Mouse (Mus musculus): ENCODE results near the gene Gprc5a. TPM values are rescaled to one million over a fixed set of nuclear protein-coding genes. Genes with fewer than 3 reads are reported as not detected.

Gene Gprc5a
- polyA plus RNA-seq (2015; fragmentation: Nextera tagmentation; extraction: Ambion mirVana): 0.34 and 0.64 TPM in 2 replicates

- Histone ChIP-seq H3K9ac (peak within 1 kb of the TSS; percentile 25; the same call in 1 of the 2 replicates), H3K4me2 (peak within 1 kb of the TSS; percentile 70), H3K27ac (replicated peaks) (no peak within 1 kb of the TSS), H3K4me1 (replicated peaks) (peaks cover 9% of the 10 kb centered on the region), H3K4me3 (peak within 1 kb of the TSS; percentile 38), H3K27me3 (peaks cover 21% of the 10 kb centered on the region), H3K36me3 (no peaks in the 10 kb centered on the region), H3K9me3 (no peaks in the 10 kb centered on the region)
- under 1% methylated on average over 44 of the region's 44 CpGs for WGBS
- peak; percentile 66; the same call in 1 of the 2 replicates for ATAC-seq (ENCODE audit: low FRiP score, low read depth)
Measured at GRCm38 (mm10) chr6:135065236-135065957, at the start of gene Gprc5a. TSS of gene Gprc5a (plus strand) at chr6:135065651.

DNA sequence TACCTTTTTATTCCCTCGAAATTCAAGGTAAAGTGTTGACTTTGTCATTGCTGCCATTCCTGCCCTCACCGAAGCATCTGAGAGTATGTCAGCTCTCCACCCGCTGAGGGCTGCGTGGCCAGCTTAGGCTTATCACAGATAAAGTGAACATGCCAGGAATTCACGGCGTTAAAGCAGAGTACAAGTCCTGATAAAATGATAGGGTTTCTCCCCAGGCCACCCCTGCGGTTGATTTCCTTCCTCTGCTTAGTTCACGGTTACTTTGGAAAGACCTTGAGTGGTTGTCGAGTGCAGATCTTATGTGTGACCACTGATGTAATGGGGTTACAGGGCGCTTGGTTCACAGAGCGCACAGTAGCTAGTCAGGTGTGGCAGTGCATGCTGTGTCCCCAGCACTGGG is 48.2 kb upstream of the Gprc5a start:
- H3K4me1 ChIP-seq (replicated peaks): peaks cover 5% of the 10 kb centered on the region
- no peak overlapping the region for H3K4me2 ChIP-seq
- 98% methylated on average over 11 of the region's 11 CpGs for WGBS
- H3K27me3 ChIP-seq: no peaks in the 10 kb centered on the region
- no peak overlapping the region for H3K27ac ChIP-seq (replicated peaks)
- no peak overlapping the region for H3K4me3 ChIP-seq
- no peaks in the 10 kb centered on the region for H3K9me3 ChIP-seq
- no peak overlapping the region for H3K9ac ChIP-seq
- ATAC-seq (ENCODE audit: low FRiP score, low read depth): no peak
- H3K36me3 ChIP-seq: peaks cover 81% of the 10 kb centered on the region

DNA sequence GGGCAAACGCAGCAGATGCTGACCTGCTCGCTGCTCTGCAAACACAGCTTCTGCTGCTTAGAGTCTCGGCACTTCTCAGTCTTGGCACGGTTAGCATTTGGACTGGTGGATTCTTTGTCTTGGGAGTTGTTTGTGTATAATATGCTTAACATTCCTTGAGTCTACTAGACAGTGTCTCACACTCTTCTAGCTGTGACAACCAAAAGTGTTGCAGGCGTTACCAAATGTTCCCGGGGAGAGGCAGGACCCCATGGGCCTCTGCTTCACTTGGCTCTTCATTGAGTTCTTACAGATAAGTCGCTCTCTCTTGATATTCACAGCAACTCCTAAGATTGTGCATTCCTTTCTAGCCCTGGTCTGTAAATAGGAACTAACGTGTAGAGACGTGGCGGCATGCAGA is 45.9 kb upstream of the Gprc5a start:
- ATAC-seq (ENCODE audit: low FRiP score, low read depth): no peak
- H3K4me1 ChIP-seq (replicated peaks): no peaks in the 10 kb centered on the region
- WGBS: 87% methylated on average over 10 of the region's 10 CpGs
- H3K27me3 ChIP-seq: no peaks in the 10 kb centered on the region
- no peaks in the 10 kb centered on the region for H3K9me3 ChIP-seq
- H3K27ac ChIP-seq (replicated peaks): no peak overlapping the region
- H3K4me2 ChIP-seq: no peak overlapping the region
- no peak overlapping the region for H3K4me3 ChIP-seq
- H3K36me3 ChIP-seq: peaks cover 93% of the 10 kb centered on the region
- H3K9ac ChIP-seq: no peak overlapping the region

DNA sequence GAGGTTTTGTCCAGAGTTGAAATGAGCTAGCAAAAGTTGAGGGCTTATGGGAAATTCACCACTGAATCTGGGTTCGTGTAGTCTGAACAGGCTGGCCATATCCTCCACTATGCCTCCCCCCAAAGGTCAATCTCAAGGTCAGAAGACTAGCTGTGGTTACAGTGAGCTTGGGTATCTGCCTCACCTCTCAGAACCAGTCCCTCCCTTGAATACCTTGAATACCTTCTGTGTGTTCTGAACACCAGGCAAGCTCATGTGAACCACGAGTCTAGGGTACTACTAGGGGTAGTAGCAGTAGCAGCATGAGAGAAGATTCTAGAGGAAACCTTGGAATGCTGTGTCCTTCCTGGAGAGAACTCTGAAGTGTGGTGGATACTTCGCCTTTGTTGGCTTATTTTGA is 43.8 kb upstream of the Gprc5a start:
- Histone ChIP-seq H3K27ac (replicated peaks) (no peak overlapping the region), H3K4me2 (no peak overlapping the region), H3K4me3 (no peak overlapping the region), H3K36me3 (peaks cover 76% of the 10 kb centered on the region), H3K27me3 (no peaks in the 10 kb centered on the region), H3K4me1 (replicated peaks) (no peaks in the 10 kb centered on the region), H3K9ac (no peak overlapping the region), H3K9me3 (no peaks in the 10 kb centered on the region)
- WGBS: 93% methylated on average over 3 of the region's 3 CpGs
- ATAC-seq (ENCODE audit: low FRiP score, low read depth): no peak

- H3K4me3 ChIP-seq: no peak overlapping the region
- ATAC-seq (ENCODE audit: low FRiP score, low read depth): no peak
- H3K4me2 ChIP-seq: no peak overlapping the region
- no peaks in the 10 kb centered on the region for H3K4me1 ChIP-seq (replicated peaks)
- no peaks in the 10 kb centered on the region for H3K9me3 ChIP-seq
- 91% methylated on average over 14 of the region's 14 CpGs for WGBS
- H3K27me3 ChIP-seq: no peaks in the 10 kb centered on the region
- peaks cover 58% of the 10 kb centered on the region for H3K36me3 ChIP-seq
- no peak overlapping the region for H3K27ac ChIP-seq (replicated peaks)
- H3K9ac ChIP-seq: no peak overlapping the region
Measured at GRCm38 (mm10) chr6:135023379-135023778, 42.1 kb upstream of the Gprc5a start.

- Histone ChIP-seq H3K27me3 (no peaks in the 10 kb centered on the region), H3K4me2 (no peak overlapping the region), H3K4me1 (replicated peaks) (no peaks in the 10 kb centered on the region), H3K36me3 (peaks cover 44% of the 10 kb centered on the region), H3K9me3 (no peaks in the 10 kb centered on the region), H3K27ac (replicated peaks) (no peak overlapping the region), H3K9ac (no peak overlapping the region), H3K4me3 (no peak overlapping the region)
- no peak for ATAC-seq (ENCODE audit: low FRiP score, low read depth)
- 100% methylated on average over 1 of the region's 1 CpGs for whole genome bisulfite sequencing
Measured at GRCm38 (mm10) chr6:135024781-135025420, 40.5 kb upstream of the Gprc5a start.

DNA sequence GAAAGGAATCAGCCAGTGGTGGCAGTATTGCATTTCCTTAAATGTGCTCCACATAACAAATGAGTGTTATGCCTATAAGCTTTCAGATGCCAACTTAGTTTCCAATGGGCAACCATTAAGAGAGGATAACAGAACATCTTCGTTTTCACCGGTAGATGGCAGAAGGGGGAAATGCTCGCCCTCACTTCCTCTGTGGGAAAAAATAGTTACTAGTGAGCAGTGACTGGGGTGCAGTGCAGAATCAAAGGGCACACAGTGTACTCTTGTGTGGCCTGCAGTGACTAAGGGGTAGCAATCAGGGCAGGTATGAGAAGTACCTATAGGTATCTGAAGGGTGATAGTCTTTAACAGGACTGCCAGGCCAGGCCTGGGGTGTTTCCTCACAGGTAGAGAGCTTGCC is 39.2 kb upstream of the Gprc5a start:
- Histone ChIP-seq H3K27ac (replicated peaks) (no peak overlapping the region), H3K4me1 (replicated peaks) (no peaks in the 10 kb centered on the region), H3K36me3 (peaks cover 31% of the 10 kb centered on the region), H3K4me3 (no peak overlapping the region), H3K27me3 (no peaks in the 10 kb centered on the region), H3K9me3 (no peaks in the 10 kb centered on the region), H3K9ac (no peak overlapping the region), H3K4me2 (no peak overlapping the region)
- 6% methylated on average over 3 of the region's 3 CpGs for WGBS
- ATAC-seq (ENCODE audit: low FRiP score, low read depth): peak; percentile 59

GRCm38 (mm10) chr6:135026755-135027154 is 38.7 kb upstream of the Gprc5a start:
- 81% methylated on average over 2 of the region's 2 CpGs for whole genome bisulfite sequencing

DNA sequence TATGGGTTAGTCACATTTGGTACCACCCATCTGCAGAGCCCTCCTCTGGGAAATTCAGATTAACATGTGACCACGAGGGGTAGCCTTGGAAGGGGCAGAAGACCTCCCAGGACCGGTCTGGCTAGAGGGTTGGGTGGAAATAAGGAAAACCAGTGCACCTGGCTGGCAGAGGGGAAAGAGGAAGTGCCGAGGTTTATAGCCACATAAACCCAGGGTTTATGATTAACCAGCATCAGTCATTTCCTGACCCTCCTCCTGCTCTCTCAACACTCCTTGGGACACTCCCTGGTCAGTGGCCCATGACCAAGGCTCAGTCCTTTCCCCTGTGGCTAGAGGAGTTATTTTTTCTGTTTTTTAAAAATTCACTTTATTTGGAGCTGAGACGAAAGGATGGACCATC is 36.2 kb upstream of the Gprc5a start:
- peaks cover 3% of the 10 kb centered on the region; the same call in 1 of the 2 replicates for H3K36me3 ChIP-seq
- H3K27me3 ChIP-seq: no peaks in the 10 kb centered on the region
- no peak overlapping the region for H3K4me2 ChIP-seq
- H3K9ac ChIP-seq: no peak overlapping the region
- H3K27ac ChIP-seq (replicated peaks): no peak overlapping the region
- ATAC-seq (ENCODE audit: low FRiP score, low read depth): no peak
- H3K9me3 ChIP-seq: no peaks in the 10 kb centered on the region
- no peaks in the 10 kb centered on the region for H3K4me1 ChIP-seq (replicated peaks)
- no peak overlapping the region for H3K4me3 ChIP-seq
- 67% methylated on average over 4 of the region's 4 CpGs for WGBS

More at GRCm38 (mm10) chr6:135026755-135027154, 38.7 kb upstream of the Gprc5a start:
- Histone ChIP-seq H3K27me3 (no peaks in the 10 kb centered on the region), H3K4me1 (replicated peaks) (no peaks in the 10 kb centered on the region), H3K4me3 (no peak overlapping the region), H3K9ac (no peak overlapping the region), H3K36me3 (peaks cover 26% of the 10 kb centered on the region), H3K9me3 (no peaks in the 10 kb centered on the region), H3K27ac (replicated peaks) (no peak overlapping the region), H3K4me2 (no peak overlapping the region)
- ATAC-seq (ENCODE audit: low FRiP score, low read depth): no peak

- H3K27ac ChIP-seq (replicated peaks): no peak overlapping the region
- no peak overlapping the region for H3K4me2 ChIP-seq
- WGBS: 57% methylated on average over 3 of the region's 3 CpGs
- H3K4me3 ChIP-seq: no peak overlapping the region
- H3K27me3 ChIP-seq: peaks cover 5% of the 10 kb centered on the region; the same call in 1 of the 2 replicates
- peaks cover 8% of the 10 kb centered on the region for H3K4me1 ChIP-seq (replicated peaks)
- H3K9ac ChIP-seq: no peak overlapping the region
- H3K9me3 ChIP-seq: no peaks in the 10 kb centered on the region
- ATAC-seq (ENCODE audit: low FRiP score, low read depth): no peak
- H3K36me3 ChIP-seq: no peaks in the 10 kb centered on the region
Measured at GRCm38 (mm10) chr6:135038674-135039073, 26.8 kb upstream of the Gprc5a start.

DNA sequence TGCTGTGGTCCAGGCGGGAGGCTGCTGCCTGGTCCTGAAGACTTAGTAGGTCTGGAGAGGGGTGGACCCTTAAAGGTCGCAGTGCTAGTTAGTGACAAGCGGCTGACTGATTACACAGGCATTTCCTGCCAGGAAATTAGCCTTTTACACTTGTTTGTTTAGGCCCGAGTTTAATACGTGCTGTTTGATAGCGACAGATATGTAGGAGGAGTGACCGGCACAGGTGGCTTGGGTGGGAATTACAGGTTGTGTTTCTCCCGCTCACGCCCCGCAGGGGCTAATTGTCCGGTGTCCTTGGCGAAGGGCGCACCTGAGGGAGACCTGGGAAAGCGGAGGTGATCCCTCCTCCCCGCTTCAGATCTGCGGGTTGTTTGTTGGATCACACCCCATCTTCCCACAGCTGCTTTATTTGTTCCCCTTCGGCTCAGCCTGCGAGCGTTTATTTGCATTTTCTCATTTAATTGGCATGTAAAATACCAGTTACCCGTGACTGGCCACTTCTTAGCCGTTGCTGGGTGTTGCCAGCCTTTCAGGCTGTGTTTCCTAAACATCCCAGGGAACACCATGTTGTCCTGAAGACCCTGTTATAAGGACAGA is 25.1 kb upstream of the Gprc5a start:
- H3K4me3 ChIP-seq: peak overlapping the region; percentile 24
- no peaks in the 10 kb centered on the region for H3K36me3 ChIP-seq
- 3% methylated on average over 21 of the region's 21 CpGs for WGBS
- H3K9ac ChIP-seq: peak overlapping the region; percentile 12; the same call in 1 of the 2 replicates
- H3K27ac ChIP-seq (replicated peaks): no peak overlapping the region
- H3K4me1 ChIP-seq (replicated peaks): peaks cover 8% of the 10 kb centered on the region
- ATAC-seq (ENCODE audit: low FRiP score, low read depth): no peak
- H3K9me3 ChIP-seq: no peaks in the 10 kb centered on the region
- H3K27me3 ChIP-seq: peaks cover 5% of the 10 kb centered on the region; the same call in 1 of the 2 replicates
- H3K4me2 ChIP-seq: peak overlapping the region; percentile 53

DNA sequence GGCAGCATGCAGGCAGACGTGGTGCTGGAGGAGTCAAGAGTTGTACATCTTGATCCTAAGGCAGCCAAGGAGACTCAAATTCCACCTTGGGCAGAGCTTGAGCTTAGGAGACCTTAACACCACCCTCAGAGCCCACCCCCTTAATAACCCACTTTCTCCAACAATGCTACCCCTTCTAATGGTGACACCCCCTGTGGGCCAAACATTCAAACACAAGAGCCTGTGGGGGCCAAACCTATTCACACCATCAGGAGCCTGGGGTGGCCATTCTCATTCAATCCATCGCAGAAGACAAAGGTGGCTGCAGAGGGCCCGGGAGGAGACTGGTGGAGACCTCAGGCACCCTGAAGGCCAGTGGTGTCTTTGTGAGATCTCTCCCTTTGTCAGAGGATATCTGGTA is 23.5 kb upstream of the Gprc5a start:
- no peak for ATAC-seq (ENCODE audit: low FRiP score, low read depth)
- 27% methylated on average over 3 of the region's 3 CpGs for WGBS
- H3K9me3 ChIP-seq: no peaks in the 10 kb centered on the region
- H3K4me2 ChIP-seq: no peak overlapping the region
- H3K9ac ChIP-seq: no peak overlapping the region
- no peak overlapping the region for H3K27ac ChIP-seq (replicated peaks)
- no peaks in the 10 kb centered on the region for H3K36me3 ChIP-seq
- H3K27me3 ChIP-seq: peaks cover 5% of the 10 kb centered on the region; the same call in 1 of the 2 replicates
- peaks cover 8% of the 10 kb centered on the region for H3K4me1 ChIP-seq (replicated peaks)
- no peak overlapping the region for H3K4me3 ChIP-seq
